26 mouse cellular contexts compared by ENCODE assay signal in the genomic region with DNA sequence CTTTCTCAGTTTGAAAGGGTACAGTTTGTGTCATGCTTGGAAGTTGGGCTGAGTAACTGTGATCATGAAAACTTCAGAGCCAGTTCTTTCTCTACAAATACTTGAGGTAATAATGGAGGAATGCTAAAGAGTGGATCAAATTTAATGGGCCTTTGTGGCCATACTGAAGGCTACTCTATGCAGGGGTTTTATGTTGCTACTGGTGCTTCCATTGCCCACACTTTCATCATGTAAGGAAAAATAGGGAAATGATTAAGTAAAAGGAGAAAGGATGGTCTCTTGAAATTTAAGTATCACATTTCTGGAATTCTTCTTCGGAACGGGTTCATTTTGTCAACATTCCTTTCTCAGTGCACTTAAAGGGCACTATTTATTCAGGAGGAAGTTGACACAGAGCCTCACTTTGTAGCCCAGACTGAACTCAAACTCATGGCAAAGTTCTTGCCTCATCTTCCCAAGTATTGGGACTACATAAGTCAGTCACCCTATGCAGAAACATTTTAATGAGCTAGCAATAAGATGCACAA.
DNase-seq lines count a peak whose midpoint lies in the region; ATAC-seq lines count a peak whose summit lies in the region.
"Had no signal": no experiment of that assay in that cellular context is flagged by ENCODE, and none has a peak within 500 bp of the region (broad histone marks: within the 10 kb centered on the region; RNA-seq: fewer than 3 reads in every experiment).

No protein-coding gene starts in this region.

- H3K4me3 ChIP-seq in lung, embryonic 16.5 days (ENCODE audit: low read length) = no peak overlapping the region
- no peak overlapping the region for H3K4me3 ChIP-seq in kidney, embryonic 14.5 days (ENCODE audit: low read length)
- H3K4me3 ChIP-seq: embryonic facial prominence, embryonic 12.5 days; embryonic facial prominence, embryonic 15.5 days; erythroblast, embryonic 14.5 days; forebrain, embryonic 12.5 days; forebrain, embryonic 15.5 days; heart, embryonic 12.5 days; heart, embryonic 15.5 days; hindbrain, embryonic 10.5 days; hindbrain, embryonic 13.5 days had no signal

- no peak overlapping the region for H3K4me2 ChIP-seq in lung, embryonic 16.5 days (ENCODE audit: low read depth, low read length)
- H3K4me2 ChIP-seq in kidney, embryonic 14.5 days (replicated peaks; ENCODE audit: low read depth, low read length) = no peak overlapping the region
- H3K4me2 ChIP-seq: embryonic facial prominence, embryonic 12.5 days; embryonic facial prominence, embryonic 15.5 days; forebrain, embryonic 12.5 days; forebrain, embryonic 15.5 days; heart, embryonic 12.5 days; heart, embryonic 15.5 days; hindbrain, embryonic 13.5 days had no signal

- ATAC-seq in lung, embryonic 16.5 days (ENCODE audit: low read depth) = peak; percentile 45; the same call in 1 of the 2 replicates
- no peak for ATAC-seq in kidney, embryonic 14.5 days (ENCODE audit: low FRiP score, low TSS enrichment)
- ATAC-seq: forebrain, embryonic 15.5 days; hindbrain, embryonic 16.5 days; Patski had no signal

- no peaks in the 10 kb centered on the region for H3K4me1 ChIP-seq in lung, embryonic 16.5 days (replicated peaks; ENCODE audit: control insufficient read depth, insufficient read depth, low read length)
- no peaks in the 10 kb centered on the region for H3K4me1 ChIP-seq in kidney, embryonic 14.5 days (ENCODE audit: control insufficient read depth, insufficient read depth, low read length)
- H3K4me1 ChIP-seq: embryonic facial prominence, embryonic 12.5 days; embryonic facial prominence, embryonic 15.5 days; forebrain, embryonic 12.5 days; forebrain, embryonic 15.5 days; heart, embryonic 12.5 days; heart, embryonic 15.5 days; hindbrain, embryonic 13.5 days had no signal

- peak overlapping the region; percentile 48 for H3K27ac ChIP-seq in lung, embryonic 16.5 days (ENCODE audit: low read length)
- H3K27ac ChIP-seq in kidney, embryonic 14.5 days (ENCODE audit: low read depth, low read length) = no peak overlapping the region
- H3K27ac ChIP-seq: embryonic facial prominence, embryonic 12.5 days; embryonic facial prominence, embryonic 15.5 days; forebrain, embryonic 12.5 days; forebrain, embryonic 15.5 days; heart, embryonic 15.5 days; hindbrain, embryonic 10.5 days; hindbrain, embryonic 13.5 days had no signal

- H3K9me3 ChIP-seq in lung, embryonic 16.5 days (ENCODE audit: control insufficient read depth, low read length) = no peaks in the 10 kb centered on the region
- H3K9me3 ChIP-seq in kidney, embryonic 14.5 days (ENCODE audit: control insufficient read depth, low read length) = no peaks in the 10 kb centered on the region
- H3K9me3 ChIP-seq: embryonic facial prominence, embryonic 12.5 days; embryonic facial prominence, embryonic 15.5 days; forebrain, embryonic 12.5 days; forebrain, embryonic 15.5 days; heart, embryonic 12.5 days; heart, embryonic 15.5 days; hindbrain, embryonic 10.5 days; hindbrain, embryonic 13.5 days had no signal

- no peak for DNase-seq in lung, postnatal 14 days
- peak; percentile 22 for DNase-seq in Muller cell, postnatal 12 days (ENCODE audit: inconsistent ontology term)
- peak; percentile 12 for DNase-seq in mesoderm, embryonic 11.5 days (ENCODE audit: low read depth, low spot score)
- no peak for DNase-seq in spleen, postnatal 36 days (ENCODE audit: low spot score in 2 of 2)
- DNase-seq: adrenal gland, postnatal 10 days; adrenal gland, postnatal 36 days; cerebellum, adult 2 months; cerebellum, adult 9-11 months; cerebellum, postnatal 25 days; gastrocnemius, postnatal 25 days; heart, adult 18-20 months; heart, postnatal 10 days; heart, postnatal 36 days had no signal

- 16% methylated on average over 2 of the region's 2 CpGs for WGBS in lung, embryonic 16.5 days
- 47% methylated on average over 2 of the region's 2 CpGs for WGBS in kidney, embryonic 14.5 days

- H3K9ac ChIP-seq in lung, embryonic 16.5 days (ENCODE audit: low read length) = no peak overlapping the region
- H3K9ac ChIP-seq in kidney, embryonic 14.5 days (ENCODE audit: low read depth, low read length) = no peak overlapping the region
- H3K9ac ChIP-seq: embryonic facial prominence, embryonic 12.5 days; embryonic facial prominence, embryonic 15.5 days; forebrain, embryonic 12.5 days; forebrain, embryonic 15.5 days; heart, embryonic 12.5 days; heart, embryonic 15.5 days; hindbrain, embryonic 13.5 days had no signal

- no peaks in the 10 kb centered on the region for H3K36me3 ChIP-seq in lung, embryonic 16.5 days (ENCODE audit: control insufficient read depth, insufficient read depth, low read length)
- H3K36me3 ChIP-seq in kidney, embryonic 14.5 days (ENCODE audit: control insufficient read depth, insufficient read depth, low read length) = no peaks in the 10 kb centered on the region
- H3K36me3 ChIP-seq: embryonic facial prominence, embryonic 12.5 days; embryonic facial prominence, embryonic 15.5 days; forebrain, embryonic 12.5 days; forebrain, embryonic 15.5 days; heart, embryonic 12.5 days; heart, embryonic 15.5 days; hindbrain, embryonic 10.5 days; hindbrain, embryonic 13.5 days had no signal

- peaks cover 2% of the 10 kb centered on the region; the same call in 1 of the 2 replicates for H3K27me3 ChIP-seq in lung, embryonic 16.5 days (ENCODE audit: control insufficient read depth, insufficient read depth, low read depth, low read length)
- H3K27me3 ChIP-seq in kidney, embryonic 14.5 days (ENCODE audit: control insufficient read depth, insufficient read depth, low read length) = no peaks in the 10 kb centered on the region; the same call in 1 of the 2 replicates
- H3K27me3 ChIP-seq: forebrain, embryonic 15.5 days; heart, embryonic 12.5 days; Patski had no signal

Comparison
In these comparisons a context has a peak if more than half of its experiments do, and no peak if none do; other contexts are left out.
1. DNase-seq: peak in Muller cell, postnatal 12 days (single experiment) and mesoderm, embryonic 11.5 days (single experiment); none in lung, postnatal 14 days (single experiment) and spleen, postnatal 36 days (0 of 2).